Mouse (Mus musculus) adrenal gland, postnatal 25 days (tissue): Measurements from ENCODE around the gene Prom2. TPM values are rescaled to one million over a fixed set of nuclear protein-coding genes. Genes with fewer than 3 reads are reported as not detected.
A peak's percentile ranks its signal among the peaks of the same experiment; 100 is the strongest.

Source experiments
- DNase-seq: peaks from one replicate; pipeline ENCODE4 v3.0.0; 2021; ENCODE audit warnings: mixed read lengths
- long read RNA-seq: library from polyadenylated mRNA; stranded (forward); transcript quantifications from one replicate; pipeline ENCODE4 v2.0.0, GENCODE M21; 2021
- total RNA-seq: library from RNA; stranded (reverse); gene quantifications from 2 replicates; pipeline ENCODE4 v1.2.3, GENCODE M21; 2021

Gene Prom2
- 0.18 TPM in 1 of 2 replicates, not detected in the other for total RNA-seq
- long read RNA-seq: 0 reads

GRCm38 (mm10) chr2:127541185-127541584 is at the start of gene Prom2:
TSS of gene Prom2 (minus strand) at chr2:127541467.
- DNase-seq: no peak

- DNase-seq: no peak
Observed at GRCm38 (mm10) chr2:127590840-127591239, 49.6 kb upstream of the Prom2 start.

GRCm38 (mm10) chr2:127590204-127590603 is 48.9 kb upstream of the Prom2 start:
- DNase-seq: no peak

GRCm38 (mm10) chr2:127588897-127589296 is 47.6 kb upstream of the Prom2 start:
- DNase-seq: no peak

GRCm38 (mm10) chr2:127587514-127587844 is 46.2 kb upstream of the Prom2 start:
- DNase-seq: no peak

GRCm38 (mm10) chr2:127586694-127587513 is 45.6 kb upstream of the Prom2 start, which contains the start of the genes Zfp661 and Mrps5:
TSS of gene Zfp661 (minus strand) at chr2:127587094.
TSS of gene Mrps5 (plus strand) at chr2:127587222.
- peak; percentile 85 for DNase-seq

- DNase-seq: peak; percentile 93
Observed at GRCm38 (mm10) chr2:127584436-127584858, 43.2 kb upstream of the Prom2 start.

GRCm38 (mm10) chr2:127573322-127573721 is 32.1 kb upstream of the Prom2 start:
- DNase-seq: no peak

- DNase-seq: peak; percentile 76
Observed at GRCm38 (mm10) chr2:127559070-127559966, 18.1 kb upstream of the Prom2 start.

- no peak for DNase-seq
Observed at GRCm38 (mm10) chr2:127551078-127551477, 9.8 kb upstream of the Prom2 start.

GRCm38 (mm10) chr2:127550446-127550845 is 9.2 kb upstream of the Prom2 start:
- DNase-seq: no peak

- DNase-seq: no peak
Observed at GRCm38 (mm10) chr2:127549711-127550110, 8.4 kb upstream of the Prom2 start.

GRCm38 (mm10) chr2:127548342-127549074 is 7.2 kb upstream of the Prom2 start:
- DNase-seq: no peak

GRCm38 (mm10) chr2:127541697-127542096 is 430 bp upstream of the Prom2 start:
- no peak for DNase-seq

GRCm38 (mm10) chr2:127539494-127539893 is 1.8 kb downstream of the Prom2 start:
- no peak for DNase-seq

- peak; percentile 45 for DNase-seq
Observed at GRCm38 (mm10) chr2:127537548-127537947, 3.7 kb downstream of the Prom2 start.

GRCm38 (mm10) chr2:127535363-127535762 is 5.9 kb downstream of the Prom2 start:
- DNase-seq: no peak

GRCm38 (mm10) chr2:127532379-127532778 is 8.9 kb downstream of the Prom2 start:
- peak; percentile 46 for DNase-seq

GRCm38 (mm10) chr2:127531592-127531991 is 9.7 kb downstream of the Prom2 start:
- DNase-seq: no peak

GRCm38 (mm10) chr2:127530418-127530817 is 10.8 kb downstream of the Prom2 start:
- no peak for DNase-seq

- no peak for DNase-seq
Observed at GRCm38 (mm10) chr2:127525004-127525775, 16.1 kb downstream of the Prom2 start.
